Mouse (Mus musculus) ES-Bruce4 (cell line): ENCODE results near the gene 2410002F23Rik.

Source experiments
- CTCF ChIP-seq: IDR thresholded peaks from one replicate; pipeline ENCODE4 v1.8.1; 2011; ENCODE audit warnings: low read depth, low read length
- POLR2A ChIP-seq: IDR thresholded peaks from one replicate; pipeline ENCODE4 v1.8.1; 2011; ENCODE audit warnings: low read length; ENCODE audit not compliant: insufficient read depth

DNA sequence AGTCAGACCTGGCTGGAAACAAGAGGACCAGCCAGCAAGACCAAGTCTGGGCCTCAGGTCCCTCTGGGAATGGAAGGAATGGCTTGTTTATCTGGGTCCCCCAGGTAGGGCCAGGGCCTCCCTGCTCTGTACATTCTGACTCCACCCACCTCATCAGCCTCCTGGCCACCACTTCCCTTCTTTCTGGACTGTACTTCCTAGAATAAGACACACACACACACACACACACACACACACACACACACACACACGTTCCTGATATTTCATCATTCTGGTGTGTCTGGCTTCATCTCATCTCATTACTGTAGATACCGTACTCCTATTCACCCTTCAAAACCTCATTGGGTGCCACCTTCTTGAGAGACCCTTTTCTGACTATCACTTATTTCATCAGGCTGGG, 22.9 kb downstream of the 2410002F23Rik start:
- TF ChIP-seq CTCF (no peak), POLR2A (no peak)
